Mouse (Mus musculus): Measurements from ENCODE around the gene Ssh1. TPM values are rescaled to one million over a fixed set of nuclear protein-coding genes. Genes with fewer than 3 reads are reported as not detected.
A peak's percentile ranks its signal among the peaks of the same experiment; 100 is the strongest.

Ssh1 gene
- polyA plus RNA-seq, 1 experiment from 2014 or later, result 14.7 TPM

DNA sequence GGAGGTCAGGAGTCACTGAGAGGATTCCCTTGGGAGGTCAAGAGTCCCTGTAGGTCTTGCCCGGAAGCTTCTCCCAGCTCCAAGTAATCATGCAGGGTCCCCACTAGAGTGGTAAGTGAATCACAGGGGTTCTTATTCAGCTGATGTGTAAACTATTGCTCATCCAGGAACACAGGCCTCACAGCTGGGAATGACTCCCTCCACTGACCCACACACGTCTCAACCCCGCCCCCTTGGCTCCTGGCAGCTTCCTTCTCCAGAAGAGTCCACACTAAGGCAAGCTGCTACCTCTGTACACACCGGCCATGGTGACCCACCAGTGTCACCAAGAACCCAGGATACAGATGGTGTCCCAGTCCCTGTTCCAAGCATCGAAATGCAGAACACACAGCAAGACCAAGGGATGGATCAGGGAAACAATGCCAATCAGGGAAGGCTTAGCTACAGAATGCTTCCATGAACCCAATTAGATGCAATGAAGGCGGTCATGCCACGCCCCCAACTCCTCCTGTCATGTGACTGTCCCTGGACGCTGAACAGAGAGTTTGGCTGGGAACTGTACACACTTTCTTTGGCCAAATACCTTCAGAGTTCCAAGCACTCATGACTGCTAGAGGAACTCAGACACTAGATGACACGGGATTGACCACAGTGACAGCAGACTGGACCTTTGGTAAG lies 18.0 kb downstream of the Ssh1 start:
- Histone ChIP-seq H3K9me3 (replicated peaks) (no peaks in the 10 kb centered on the region), H3K4me3 (replicated peaks) (no peak overlapping the region), H3K27ac (no peak overlapping the region), H3K4me2 (no peak overlapping the region), H3K9ac (no peak overlapping the region), H3K4me1 (peaks cover 62% of the 10 kb centered on the region), H3K36me3 (peaks cover 14% of the 10 kb centered on the region; the same call in 1 of the 2 replicates), H3K27me3 (no peaks in the 10 kb centered on the region)
- no peak for ATAC-seq (replicated peaks; ENCODE audit: low FRiP score)
- WGBS, result 62% methylated on average over 9 of the region's 9 CpGs

DNA sequence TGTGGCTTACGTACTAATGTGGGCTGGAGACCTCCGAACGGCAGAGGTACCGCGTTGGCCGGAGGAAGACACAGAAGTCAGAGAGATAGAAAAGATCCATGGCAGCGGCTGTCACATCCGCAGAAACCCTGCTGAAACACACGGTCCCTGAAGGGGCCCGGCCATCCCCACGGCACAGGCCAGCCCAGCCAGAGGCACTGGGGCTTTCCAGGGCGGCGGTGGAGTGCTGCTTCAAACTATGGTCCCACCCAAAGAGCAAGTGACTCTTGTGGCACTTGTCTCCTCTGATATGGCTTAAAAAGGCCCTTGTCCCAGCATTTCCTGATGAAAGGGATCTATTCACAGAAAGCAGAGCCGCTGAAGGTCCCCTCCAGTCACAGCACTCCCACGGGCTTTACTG lies 19.1 kb downstream of the Ssh1 start:
- Histone ChIP-seq H3K4me2 (no peak overlapping the region), H3K4me1 (peaks cover 64% of the 10 kb centered on the region)
- ATAC-seq (replicated peaks; ENCODE audit: low FRiP score), result no peak

GRCm38 (mm10) chr5:113973790-113974189 lies 19.9 kb downstream of the Ssh1 start:
- Histone ChIP-seq H3K27me3 (no peaks in the 10 kb centered on the region), H3K4me2 (no peak overlapping the region), H3K4me3 (replicated peaks) (no peak overlapping the region), H3K9ac (no peak overlapping the region), H3K27ac (peak overlapping the region; percentile 90), H3K36me3 (peaks cover 31% of the 10 kb centered on the region), H3K9me3 (replicated peaks) (no peaks in the 10 kb centered on the region), H3K4me1 (peaks cover 67% of the 10 kb centered on the region)
- 77% methylated on average over 8 of the region's 8 CpGs for WGBS
- 0 out of 2 replicates have a peak, but pooled peaks have one; percentile 12 for ATAC-seq (replicated peaks; ENCODE audit: low FRiP score)

More for the DNA sequence above, 19.1 kb downstream of the Ssh1 start:
- peak overlapping the region; percentile 90 for H3K27ac ChIP-seq
- WGBS, result 45% methylated on average over 15 of the region's 15 CpGs
- H3K27me3 ChIP-seq, result no peaks in the 10 kb centered on the region
- no peak overlapping the region for H3K9ac ChIP-seq
- peaks cover 23% of the 10 kb centered on the region for H3K36me3 ChIP-seq
- no peak overlapping the region for H3K4me3 ChIP-seq (replicated peaks)
- no peaks in the 10 kb centered on the region for H3K9me3 ChIP-seq (replicated peaks)

- Histone ChIP-seq H3K9me3 (replicated peaks) (no peaks in the 10 kb centered on the region), H3K27me3 (no peaks in the 10 kb centered on the region), H3K4me1 (peaks cover 76% of the 10 kb centered on the region), H3K27ac (peak overlapping the region; percentile 90), H3K4me2 (peak overlapping the region; percentile 39), H3K4me3 (replicated peaks) (0 out of 2 replicates have a peak overlapping the region, but pooled peaks have one; percentile 2), H3K36me3 (peaks cover 29% of the 10 kb centered on the region), H3K9ac (no peak overlapping the region)
- peak; percentile 57 for ATAC-seq (replicated peaks; ENCODE audit: low FRiP score)
- WGBS, result 11% methylated on average over 18 of the region's 18 CpGs
Measured at GRCm38 (mm10) chr5:113972589-113973515, 20.8 kb downstream of the Ssh1 start.

DNA sequence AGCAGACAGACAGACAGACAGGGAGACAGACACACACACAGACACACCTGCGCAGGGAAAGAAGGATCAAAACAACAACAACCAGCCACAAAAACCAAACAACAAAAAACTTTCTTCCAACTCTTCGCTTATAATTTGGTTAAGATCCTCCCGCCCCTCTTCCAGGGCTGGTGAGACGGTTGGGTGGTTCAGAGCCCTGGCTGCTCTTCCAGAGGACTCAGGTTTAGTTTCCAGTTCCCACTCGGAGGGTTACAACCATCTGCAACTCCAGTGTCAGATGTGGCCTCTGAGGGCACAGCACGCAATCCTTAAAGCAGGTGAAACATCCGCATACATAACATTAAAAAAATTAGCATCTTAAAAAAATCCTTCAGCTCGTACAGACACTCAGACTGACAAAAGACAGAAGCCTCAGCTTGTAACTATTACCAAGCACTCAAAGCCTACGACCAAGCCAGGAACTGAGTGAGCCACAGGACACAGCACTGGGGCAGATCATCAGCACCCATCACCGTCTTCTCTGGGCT lies 22.2 kb downstream of the Ssh1 start:
- Histone ChIP-seq H3K36me3 (peaks cover 35% of the 10 kb centered on the region), H3K9ac (no peak overlapping the region), H3K27me3 (no peaks in the 10 kb centered on the region), H3K4me3 (replicated peaks) (no peak overlapping the region), H3K4me2 (no peak overlapping the region), H3K27ac (peak overlapping the region; percentile 23; the same call in 1 of the 2 replicates), H3K9me3 (replicated peaks) (no peaks in the 10 kb centered on the region), H3K4me1 (peaks cover 75% of the 10 kb centered on the region)
- ATAC-seq (replicated peaks; ENCODE audit: low FRiP score), result no peak
- 67% methylated on average over 10 of the region's 10 CpGs for WGBS

- no peak overlapping the region for H3K4me2 ChIP-seq
- no peak for ATAC-seq (replicated peaks; ENCODE audit: low FRiP score)
- H3K9me3 ChIP-seq (replicated peaks), result no peaks in the 10 kb centered on the region
- no peaks in the 10 kb centered on the region for H3K27me3 ChIP-seq
- H3K27ac ChIP-seq, result no peak overlapping the region; the same call in 1 of the 2 replicates
- H3K4me1 ChIP-seq, result peaks cover 46% of the 10 kb centered on the region
- H3K9ac ChIP-seq, result no peak overlapping the region
- H3K36me3 ChIP-seq, result peaks cover 66% of the 10 kb centered on the region
- H3K4me3 ChIP-seq (replicated peaks), result no peak overlapping the region
- 47% methylated on average over 11 of the region's 11 CpGs for WGBS
Measured at GRCm38 (mm10) chr5:113968371-113968770, 25.3 kb downstream of the Ssh1 start.

- no peaks in the 10 kb centered on the region for H3K27me3 ChIP-seq
- no peak overlapping the region for H3K4me2 ChIP-seq
- no peaks in the 10 kb centered on the region for H3K9me3 ChIP-seq (replicated peaks)
- H3K4me3 ChIP-seq (replicated peaks), result no peak overlapping the region
- no peak for ATAC-seq (replicated peaks; ENCODE audit: low FRiP score)
- H3K4me1 ChIP-seq, result peaks cover 46% of the 10 kb centered on the region
- H3K9ac ChIP-seq, result no peak overlapping the region
- WGBS, result 88% methylated on average over 13 of the region's 13 CpGs
- peaks cover 67% of the 10 kb centered on the region for H3K36me3 ChIP-seq
- H3K27ac ChIP-seq, result no peak overlapping the region
Measured at GRCm38 (mm10) chr5:113966452-113967150, 27.1 kb downstream of the Ssh1 start.

DNA sequence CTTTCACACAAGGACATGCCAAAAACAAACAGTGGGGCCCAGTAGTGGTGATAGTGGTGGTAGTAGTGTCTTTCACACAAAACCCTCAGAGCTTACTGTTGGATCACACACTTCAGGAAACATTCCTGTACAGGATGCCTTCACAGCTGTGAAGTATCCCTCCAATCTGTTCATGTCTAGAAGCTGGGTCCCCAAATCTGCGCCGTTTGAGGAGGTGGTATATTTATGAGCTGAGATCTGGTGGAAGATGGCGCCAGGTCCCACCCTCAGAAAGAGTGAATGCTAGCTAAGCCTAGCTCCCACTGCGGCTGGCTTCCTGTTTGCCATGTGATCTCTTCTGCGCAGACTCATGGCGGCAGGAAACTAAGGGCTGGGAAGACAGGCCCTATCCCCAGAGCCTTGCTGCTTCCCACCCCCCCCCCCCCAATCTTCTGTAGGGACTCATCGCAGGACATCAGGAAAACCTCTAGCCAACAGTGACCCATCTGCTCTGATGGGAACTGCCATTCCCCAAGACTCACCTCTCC lies 28.0 kb downstream of the Ssh1 start:
- Histone ChIP-seq H3K27ac (no peak overlapping the region), H3K9ac (no peak overlapping the region), H3K27me3 (no peaks in the 10 kb centered on the region), H3K4me2 (no peak overlapping the region), H3K4me3 (replicated peaks) (no peak overlapping the region), H3K36me3 (peaks cover 76% of the 10 kb centered on the region), H3K9me3 (replicated peaks) (no peaks in the 10 kb centered on the region), H3K4me1 (peaks cover 40% of the 10 kb centered on the region)
- 94% methylated on average over 7 of the region's 7 CpGs for WGBS
- no peak for ATAC-seq (replicated peaks; ENCODE audit: low FRiP score)

GRCm38 (mm10) chr5:113964972-113965371 lies 28.7 kb downstream of the Ssh1 start:
- H3K4me1 ChIP-seq, result peaks cover 38% of the 10 kb centered on the region
- H3K9me3 ChIP-seq (replicated peaks), result no peaks in the 10 kb centered on the region
- no peak overlapping the region for H3K4me2 ChIP-seq
- no peak overlapping the region for H3K27ac ChIP-seq
- WGBS, result 73% methylated on average over 14 of the region's 14 CpGs
- no peak overlapping the region for H3K9ac ChIP-seq
- no peaks in the 10 kb centered on the region for H3K27me3 ChIP-seq
- ATAC-seq (replicated peaks; ENCODE audit: low FRiP score), result no peak
- H3K4me3 ChIP-seq (replicated peaks), result no peak overlapping the region
- H3K36me3 ChIP-seq, result peaks cover 74% of the 10 kb centered on the region

DNA sequence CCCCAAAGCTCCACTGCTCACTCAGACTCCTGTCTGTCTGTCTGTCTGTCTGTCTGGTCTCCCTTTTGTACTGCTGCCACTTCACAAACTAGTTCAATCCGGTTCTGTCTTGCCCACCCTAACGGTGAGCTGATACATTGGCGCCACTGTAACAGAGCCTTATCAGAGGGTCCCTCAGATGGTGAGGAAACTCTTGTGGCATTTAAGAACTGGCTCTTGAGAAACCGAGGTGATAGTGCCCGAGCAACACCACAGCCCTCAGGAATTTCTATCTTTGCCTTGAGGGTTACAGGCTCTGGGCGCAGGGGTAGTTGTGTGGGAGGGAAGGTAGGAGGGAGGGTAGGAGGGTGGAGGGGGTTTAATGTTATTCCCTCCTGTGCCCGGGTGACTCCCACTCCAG lies 31.9 kb downstream of the Ssh1 start:
- Histone ChIP-seq H3K27me3 (no peaks in the 10 kb centered on the region), H3K9ac (no peak overlapping the region), H3K4me2 (no peak overlapping the region), H3K4me3 (replicated peaks) (no peak overlapping the region), H3K27ac (no peak overlapping the region), H3K9me3 (replicated peaks) (no peaks in the 10 kb centered on the region), H3K4me1 (peaks cover 37% of the 10 kb centered on the region), H3K36me3 (peaks cover 59% of the 10 kb centered on the region)
- 45% methylated on average over 7 of the region's 7 CpGs for WGBS
- 0 out of 2 replicates have a peak, but pooled peaks have one; percentile 37 for ATAC-seq (replicated peaks; ENCODE audit: low FRiP score)

GRCm38 (mm10) chr5:113960416-113960815 lies 33.3 kb downstream of the Ssh1 start:
- no peak for ATAC-seq (replicated peaks; ENCODE audit: low FRiP score)
- Histone ChIP-seq H3K36me3 (peaks cover 54% of the 10 kb centered on the region), H3K4me2 (no peak overlapping the region), H3K9me3 (replicated peaks) (no peaks in the 10 kb centered on the region), H3K9ac (no peak overlapping the region), H3K27ac (no peak overlapping the region), H3K4me1 (peaks cover 37% of the 10 kb centered on the region), H3K27me3 (no peaks in the 10 kb centered on the region), H3K4me3 (replicated peaks) (no peak overlapping the region)
- WGBS, result 84% methylated on average over 8 of the region's 8 CpGs
